Mouse (Mus musculus) E14TG2a.4 (cell line): Measurements from ENCODE around the gene Irf7.

Source experiments
- CTCF ChIP-seq: conservative IDR thresholded peaks from 2 replicates; pipeline ENCODE4 v1.5.1; 2014; ENCODE audit warnings: low read length
- NANOG ChIP-seq: IDR thresholded peaks from 2 replicates; pipeline ENCODE4 v1.6.1; 2014; ENCODE audit warnings: borderline replicate concordance, low read length, mixed read lengths

GRCm38 (mm10) chr7:141256159-141256558 lies 10.1 kb downstream of the Irf7 start:
- no peak for TF ChIP-seq CTCF
- TF ChIP-seq NANOG = no peak
